Mouse (Mus musculus) heart, adult 2 months (tissue): ENCODE data around the gene Fgd6.

ENCODE experiments used
- CTCF ChIP-seq: fragments of 200-600 bp; IDR thresholded peaks from 2 replicates; pipeline ENCODE4 v1.8.1; 2022; ENCODE audit warnings: antibody characterized with exemption, mild to moderate bottlenecking, moderate library complexity
- POLR2A ChIP-seq: fragments of 200-500 bp; IDR thresholded peaks from 2 replicates; pipeline ENCODE4 v1.6.1; 2011; ENCODE audit warnings: mild to moderate bottlenecking, low read depth, low read length, control low read depth; ENCODE audit not compliant: insufficient read depth

DNA sequence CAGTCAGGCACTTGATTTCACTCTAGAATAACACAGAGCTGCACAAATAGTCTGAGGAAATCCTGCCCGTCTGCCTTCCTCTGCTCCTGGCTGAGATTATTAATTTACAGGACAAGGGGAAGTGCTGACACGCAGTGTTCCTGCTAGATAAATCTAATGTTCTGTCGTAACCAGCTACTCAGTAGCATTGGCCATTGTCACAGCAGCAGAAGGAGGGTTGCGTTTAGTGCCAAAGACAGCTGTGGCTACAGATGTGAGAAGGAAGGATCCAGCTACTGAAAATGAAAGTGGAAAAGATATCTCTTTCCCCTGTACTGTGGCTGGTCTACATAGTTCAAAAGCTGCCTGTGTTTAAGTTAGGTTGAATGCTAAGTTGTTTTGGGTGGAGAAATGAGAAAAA is 71.4 kb downstream of the Fgd6 start:
- no peak for TF ChIP-seq CTCF
- no peak; the same call in 1 of the 2 replicates for TF ChIP-seq POLR2A
